Mouse (Mus musculus): ENCODE results near the gene Shank2.

- no peak for TF ChIP-seq CTCF (IDR thresholded peaks at IDR 0.05; ENCODE audit: low read depth)
- no peak for TF ChIP-seq EP300 (optimal IDR thresholded peaks at IDR 0.05)
These were observed 408.0 kb downstream of the Shank2 start for GRCm38 (mm10) chr7:144409682-144410081.
